Mouse (Mus musculus) telencephalon, adult 2 months (tissue): ENCODE measurements around the gene Stx11.
A peak's percentile ranks its signal among the peaks of the same experiment; 100 is the strongest.

Source experiments
- DNase-seq: peaks from one replicate; pipeline ENCODE4 v3.0.0-alpha.2; 2011; ENCODE audit warnings: low read depth, low spot score

Gene Stx11

GRCm38 (mm10) chr10:12964151-12965075 lies at the start of gene Stx11:
TSS of gene Stx11 (minus strand) at chr10:12964298.
- no peak for DNase-seq

- no peak for DNase-seq
Observed at GRCm38 (mm10) chr10:13008737-13009121, 44.6 kb upstream of the Stx11 start.

DNA sequence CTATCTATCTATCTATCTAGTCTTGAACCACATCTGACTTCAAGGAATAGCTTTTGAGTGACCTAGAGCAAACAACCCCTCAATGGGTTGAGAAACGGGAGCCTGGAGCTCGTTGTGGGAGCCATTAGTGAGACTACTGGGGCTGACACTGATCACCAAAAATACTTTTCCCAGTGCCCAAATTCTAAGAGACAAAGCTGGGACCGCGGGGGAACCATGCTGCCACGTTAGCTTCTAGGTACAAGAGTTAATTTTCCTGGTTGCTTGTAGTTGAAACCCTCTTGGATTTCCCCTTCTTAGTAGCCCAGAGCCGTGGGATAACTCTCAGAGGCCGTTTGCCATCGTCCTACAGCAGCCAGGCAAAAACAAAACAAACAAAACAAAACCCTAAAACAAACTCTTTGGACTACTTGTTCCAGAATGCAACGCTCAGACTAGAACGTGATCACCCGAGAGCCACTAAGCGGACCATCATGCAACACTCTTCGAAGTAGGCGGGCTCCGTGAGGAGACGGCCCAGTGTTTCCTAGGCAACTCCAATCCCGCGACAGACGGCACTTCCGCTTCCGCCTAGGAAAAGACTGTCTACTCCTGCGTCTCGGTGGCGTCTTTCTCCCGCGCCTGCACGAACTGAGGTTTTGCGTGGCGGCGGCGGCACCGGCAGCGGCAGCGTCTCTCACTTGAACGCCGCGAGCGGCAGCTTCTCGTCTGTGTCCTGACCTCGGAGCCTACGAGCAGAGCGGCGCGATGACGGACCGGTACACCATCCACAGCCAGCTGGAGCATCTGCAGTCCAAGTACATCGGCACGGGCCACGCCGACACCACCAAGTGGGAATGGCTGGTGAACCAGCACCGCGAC lies 44.0 kb upstream of the Stx11 start:
- DNase-seq, result peak; percentile 99

DNA sequence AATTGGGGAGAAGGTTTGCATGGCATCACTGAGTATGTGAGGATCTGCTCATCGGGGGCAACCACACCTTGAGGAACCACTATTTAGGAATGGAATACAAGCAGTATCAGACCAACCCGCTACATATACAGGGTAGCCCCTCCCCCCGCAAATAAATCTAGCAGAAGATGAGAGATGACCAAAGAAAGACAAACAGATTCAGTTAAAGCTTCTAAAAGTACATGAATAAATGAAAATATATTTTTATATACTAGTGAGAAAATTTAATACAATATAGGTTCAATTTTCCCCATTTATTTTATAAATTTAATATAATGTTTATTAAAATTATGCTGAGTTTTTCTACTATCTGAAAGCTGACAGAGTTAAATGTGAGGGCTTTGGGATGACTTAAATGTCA lies 40.9 kb upstream of the Stx11 start, which contains the start of gene Sf3b5:
Sf3b5 (plus strand) TSS at position 301 of the 400 bp plus-strand sequence.
- DNase-seq, result no peak

- DNase-seq, result peak; percentile 35
Observed at GRCm38 (mm10) chr10:12996736-12997477, 32.8 kb upstream of the Stx11 start.

DNA sequence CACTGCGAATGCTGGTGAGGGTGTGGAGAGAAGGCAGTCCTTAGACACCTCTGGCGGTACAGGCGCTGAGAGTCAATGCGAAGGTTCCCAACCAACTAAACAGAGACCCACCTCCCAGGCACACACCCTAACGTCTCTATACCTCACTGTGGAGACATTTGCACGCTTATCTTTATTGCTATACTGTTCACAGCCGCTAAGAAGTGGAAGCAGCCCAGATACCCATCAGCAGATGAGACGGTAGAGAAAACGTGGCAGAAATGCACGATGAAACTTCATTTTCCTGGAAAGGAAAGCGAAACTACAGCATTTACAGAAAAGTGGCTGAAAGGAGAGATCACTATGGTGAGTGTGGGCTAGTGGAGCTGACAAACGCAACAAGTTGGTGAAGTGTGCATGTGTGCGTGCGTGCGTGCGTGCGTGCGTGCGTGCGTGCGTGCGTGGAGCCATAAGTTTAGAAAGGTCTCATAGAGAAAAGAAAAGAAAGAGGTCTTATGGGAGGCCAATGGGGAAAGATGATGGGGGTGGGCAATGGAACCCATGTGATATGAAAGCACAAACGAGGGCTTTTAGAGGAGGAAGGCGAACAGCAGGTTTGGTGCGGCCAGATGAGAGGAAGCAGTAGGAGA lies 29.4 kb upstream of the Stx11 start:
- DNase-seq, result no peak

DNA sequence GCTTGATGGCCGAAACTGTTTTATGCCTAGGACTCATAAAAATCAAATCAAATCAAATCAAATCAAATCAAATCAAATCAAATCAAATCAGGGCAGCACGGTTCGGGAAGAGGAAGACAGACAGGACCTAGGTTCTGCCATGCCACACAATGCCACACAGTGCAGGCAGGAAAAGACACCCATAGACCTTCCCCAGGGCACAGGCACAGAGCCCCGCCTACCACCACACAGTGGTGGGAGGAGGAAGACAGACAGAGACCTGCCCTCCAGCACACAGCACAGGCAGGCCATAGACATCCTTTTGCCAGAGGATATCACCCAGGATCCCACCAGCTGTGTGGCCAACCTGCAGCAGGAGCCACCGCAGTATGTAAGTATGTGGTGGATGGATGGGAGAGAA lies 27.9 kb upstream of the Stx11 start:
- no peak for DNase-seq

DNA sequence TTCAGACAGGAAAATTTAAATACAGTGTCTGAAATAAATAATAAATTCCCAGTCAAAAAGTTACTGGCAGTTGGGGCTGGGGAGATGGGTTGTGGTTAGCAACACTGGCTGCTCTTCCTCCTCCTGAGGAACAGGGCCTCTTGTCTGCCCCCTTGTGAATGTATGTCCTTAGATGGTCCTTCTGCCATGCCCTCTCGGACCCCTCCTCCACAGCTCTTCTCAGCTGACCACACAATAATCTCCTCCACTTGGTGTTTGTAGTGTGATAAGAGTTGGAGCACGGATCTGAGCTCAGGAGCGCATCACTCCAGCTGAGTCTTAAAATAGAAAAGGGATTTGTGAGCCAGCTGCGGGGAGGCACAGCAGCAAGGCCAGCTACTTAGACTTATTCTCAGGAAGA lies 22.8 kb upstream of the Stx11 start:
- no peak for DNase-seq

DNA sequence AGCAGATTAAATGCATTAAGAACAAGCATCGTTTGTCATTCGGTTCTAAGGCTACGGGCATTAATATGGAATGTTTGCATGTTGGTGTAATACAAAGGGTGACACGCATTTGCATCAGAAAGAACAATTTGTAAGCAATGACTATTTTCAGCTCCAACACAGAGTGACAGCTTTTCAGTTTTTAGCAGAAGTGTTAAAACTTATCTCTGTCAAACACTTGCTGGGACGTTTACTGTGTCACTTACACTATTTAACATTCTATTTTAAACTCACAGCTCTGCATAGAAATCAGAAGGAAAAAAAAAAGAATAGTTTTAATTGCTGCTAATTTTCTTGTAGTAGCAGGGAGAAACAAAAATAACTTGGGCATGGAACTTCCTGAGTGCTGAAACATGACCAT lies 22.4 kb upstream of the Stx11 start:
- DNase-seq, result no peak

DNA sequence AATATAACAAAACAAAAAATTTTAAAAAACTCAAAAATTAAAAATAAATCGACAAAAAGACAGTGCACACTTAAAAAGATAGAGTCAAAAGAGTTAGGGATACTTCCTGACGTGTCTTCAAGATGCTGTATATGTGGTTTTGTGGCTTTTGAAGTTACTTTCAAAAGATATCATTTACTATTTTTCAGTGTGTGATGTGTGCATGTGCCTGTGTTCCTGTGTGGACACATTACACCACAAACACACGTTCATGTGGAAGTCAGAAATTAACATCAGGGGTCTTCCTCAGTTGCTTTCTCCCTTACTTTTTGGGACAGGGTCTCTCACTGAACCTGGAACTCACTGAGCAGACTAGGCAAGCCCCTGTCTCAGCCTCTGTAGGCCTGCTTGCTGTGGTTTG lies 20.9 kb upstream of the Stx11 start:
- DNase-seq, result no peak

DNA sequence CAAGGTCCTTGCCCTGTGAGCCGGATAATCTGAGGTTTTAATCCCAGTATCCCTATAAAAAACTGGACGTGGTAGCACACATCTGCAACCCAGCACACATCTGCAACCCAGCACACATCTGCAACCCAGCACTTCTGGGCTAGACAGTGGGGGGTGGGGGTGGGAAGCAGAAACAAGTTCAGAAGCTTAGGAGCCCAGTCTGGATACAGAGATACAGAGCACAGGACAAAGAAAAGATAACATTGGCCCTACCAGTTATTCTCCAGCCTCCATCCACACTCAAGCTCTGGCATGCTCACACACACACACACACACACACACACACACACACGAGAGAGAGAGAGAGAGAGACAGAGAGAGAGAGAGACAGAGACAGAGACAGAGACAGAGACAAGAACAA lies 19.4 kb upstream of the Stx11 start:
- DNase-seq, result no peak

DNA sequence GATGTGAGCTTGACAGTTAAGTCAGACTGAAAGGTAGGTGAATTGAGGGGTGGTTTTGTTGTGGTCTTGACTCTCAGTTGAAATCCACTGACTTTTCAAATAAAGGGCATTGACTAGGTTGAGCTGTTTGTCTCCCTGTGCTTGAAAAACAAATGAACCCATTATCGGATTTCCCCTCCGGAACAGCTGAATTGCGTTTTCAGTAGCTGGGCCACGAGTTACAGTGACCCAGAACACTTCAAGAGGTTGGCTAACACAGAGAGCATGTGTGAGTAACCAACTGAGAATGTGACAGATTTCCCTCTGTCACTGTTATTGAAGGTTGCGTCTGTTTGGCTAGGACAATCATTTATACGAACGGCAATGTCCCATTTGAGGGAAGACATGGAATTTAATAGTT lies 17.0 kb upstream of the Stx11 start:
- no peak for DNase-seq

- DNase-seq, result no peak
Observed at GRCm38 (mm10) chr10:12977787-12978212, 13.7 kb upstream of the Stx11 start.

DNA sequence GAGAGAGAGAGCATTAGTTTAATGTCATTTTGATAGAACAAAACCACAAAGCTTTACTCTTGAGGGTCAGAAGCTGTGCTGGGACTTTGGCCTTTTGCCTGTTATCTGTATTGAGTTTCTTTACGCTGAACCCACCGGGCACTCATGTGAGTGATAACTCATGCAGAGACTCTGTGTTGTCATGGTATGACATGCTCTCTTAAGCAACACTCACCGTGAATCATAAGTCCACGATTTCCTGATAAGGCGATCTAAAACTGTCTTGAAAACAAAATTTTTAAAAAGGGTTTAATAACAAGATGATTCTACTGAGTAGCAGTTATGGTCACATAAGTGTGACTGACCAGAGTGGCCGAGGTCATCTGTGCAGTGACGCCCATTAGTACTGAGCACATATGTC lies 12.5 kb upstream of the Stx11 start:
- DNase-seq, result no peak

DNA sequence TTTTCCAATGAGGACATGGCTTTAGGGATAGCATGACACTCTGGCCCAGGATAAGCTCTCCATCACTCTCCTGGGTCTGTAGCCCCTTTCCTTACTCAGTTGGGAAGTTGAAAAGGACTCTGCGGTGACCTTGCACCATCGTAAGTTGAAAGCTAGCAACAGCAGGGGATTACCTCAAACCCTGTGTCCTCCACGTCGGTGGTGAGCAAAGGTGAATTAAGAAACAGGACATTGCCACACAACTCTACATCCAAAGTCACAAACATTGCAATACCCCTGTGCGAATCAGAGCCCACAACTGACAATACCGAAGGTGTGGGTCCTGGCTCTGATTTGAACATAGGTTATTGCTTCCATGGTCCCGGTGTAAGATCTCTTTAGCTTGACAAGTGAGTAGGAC lies 11.9 kb upstream of the Stx11 start:
- no peak for DNase-seq

GRCm38 (mm10) chr10:12975461-12975860 lies 11.4 kb upstream of the Stx11 start:
- no peak for DNase-seq

GRCm38 (mm10) chr10:12974572-12974971 lies 10.5 kb upstream of the Stx11 start:
- no peak for DNase-seq

DNA sequence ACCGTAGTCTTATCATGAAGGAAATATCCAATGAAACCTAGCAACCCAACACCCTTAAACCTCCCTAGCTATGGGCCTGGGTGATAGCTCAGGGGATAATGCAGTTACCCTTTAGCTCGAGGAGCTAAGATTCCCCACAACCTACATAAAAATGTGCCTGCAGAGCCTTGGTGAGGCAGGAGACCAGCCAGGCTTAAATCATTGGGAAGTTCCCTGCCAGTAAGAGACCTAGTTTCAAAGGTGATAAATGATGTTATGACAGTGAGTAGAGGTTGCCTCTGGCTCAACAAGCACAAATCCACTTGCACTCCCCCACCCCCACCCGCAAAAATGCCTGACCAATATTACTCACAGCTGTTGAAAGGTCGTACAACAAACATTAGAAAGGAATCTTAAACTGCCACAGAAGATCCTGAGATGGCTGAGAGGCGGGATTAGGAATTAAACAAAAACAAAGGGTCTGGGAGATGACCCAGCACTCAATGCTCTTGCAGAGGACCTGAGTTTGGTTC lies 1.6 kb upstream of the Stx11 start:
- DNase-seq, result no peak

DNA sequence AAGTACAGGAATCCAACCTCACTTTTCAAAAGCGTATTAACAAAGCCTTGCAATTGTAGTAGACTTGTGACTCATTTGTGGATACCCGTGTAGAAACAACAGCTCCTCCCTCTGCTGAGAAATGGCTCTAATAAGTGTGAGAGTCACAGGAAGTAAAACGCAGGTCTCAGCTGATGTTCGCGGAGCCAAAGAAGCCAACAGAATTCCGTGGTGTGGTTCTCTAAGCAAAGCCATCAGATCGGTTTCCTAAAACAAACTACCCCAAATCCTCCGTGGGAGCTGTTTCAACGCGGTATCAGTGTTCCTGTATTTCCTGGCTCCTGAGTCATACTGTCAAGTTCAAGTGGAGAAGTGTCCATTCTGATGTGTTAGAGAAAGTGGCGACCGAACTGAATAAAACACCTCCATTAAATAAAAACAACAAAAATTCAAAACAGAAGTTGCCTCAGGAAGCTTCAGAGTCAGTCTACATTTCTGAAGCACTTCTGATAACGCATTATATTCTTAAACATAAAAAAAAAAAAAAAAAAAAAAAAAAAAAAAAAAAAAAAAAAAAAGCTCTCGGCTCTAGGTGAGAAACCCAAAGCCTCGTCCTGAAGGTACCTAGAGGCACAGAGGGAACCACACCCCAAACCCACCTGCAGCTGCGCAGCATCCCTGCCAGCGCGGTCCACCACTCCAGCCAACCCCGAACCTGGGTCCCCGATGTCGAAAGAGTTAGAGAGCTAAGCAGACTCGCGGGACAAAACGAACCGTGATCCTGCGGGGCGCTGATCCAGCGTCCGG lies 543 bp downstream of the Stx11 start:
- DNase-seq, result no peak

DNA sequence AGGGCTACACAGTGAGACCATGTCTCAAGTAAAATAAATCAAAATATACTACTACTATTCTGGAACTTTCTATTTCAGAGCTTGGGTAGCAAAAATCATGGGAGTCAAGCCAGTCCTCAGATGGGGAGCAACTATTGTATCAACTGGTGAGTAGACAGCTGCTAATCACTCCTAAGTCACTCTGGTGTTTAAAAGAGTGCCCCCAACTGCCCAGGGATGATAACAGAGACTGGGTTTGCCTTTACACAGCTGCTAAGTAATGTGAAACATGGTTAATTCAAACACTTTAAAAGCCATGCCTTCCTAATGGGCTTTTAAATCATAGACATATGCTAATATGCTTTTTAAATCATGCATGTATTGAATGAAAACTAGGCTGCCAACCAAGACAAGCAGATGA lies 1.9 kb downstream of the Stx11 start:
- no peak for DNase-seq
